Mouse (Mus musculus): ENCODE results near the gene Psma1. TPM values are rescaled to one million over a fixed set of nuclear protein-coding genes. Genes with fewer than 3 reads are reported as not detected.

The Psma1 gene
- 2.1 and 8.2 TPM in 2 replicates for polyA plus RNA-seq (2012; ENCODE audit: low replicate concordance)

DNA sequence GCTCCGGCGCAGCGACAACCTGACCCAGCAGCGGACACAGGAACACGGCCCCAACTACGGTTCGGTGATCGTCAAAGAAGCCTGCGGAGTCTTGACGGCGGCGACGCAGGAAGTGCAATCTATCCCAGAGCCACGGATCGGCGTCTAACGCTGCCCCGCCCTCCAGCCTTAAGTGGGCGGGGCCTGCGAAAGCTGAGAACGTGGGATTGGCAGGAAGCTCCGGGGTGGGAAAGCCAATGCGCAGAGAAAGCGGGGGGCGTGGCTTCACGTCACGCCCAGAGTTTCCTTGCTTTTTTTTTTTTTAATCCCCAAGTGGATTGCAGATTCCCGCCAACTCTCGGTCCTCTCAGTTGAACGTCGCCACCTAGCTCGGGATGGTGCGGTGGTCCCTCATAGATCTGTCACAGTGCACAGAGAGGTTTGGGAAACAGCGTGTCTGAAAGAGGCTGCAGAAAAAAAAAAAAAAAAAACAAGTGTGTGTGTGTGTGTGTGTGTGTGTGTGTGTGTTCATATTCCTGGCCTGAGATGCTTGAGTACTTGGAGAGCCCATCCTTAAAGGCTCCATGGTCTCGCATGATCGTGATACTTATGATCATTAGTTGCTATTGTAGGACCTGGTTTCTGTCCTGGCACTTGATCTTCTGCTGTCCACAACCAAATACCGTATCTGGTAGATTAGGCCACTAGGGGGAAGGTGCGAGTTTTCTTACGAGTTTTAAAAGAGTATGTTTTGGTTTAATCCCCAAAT lies at the start of gene Psma1:
Psma1 (minus strand) TSS at position 114 of the 748 bp plus-strand sequence.

GRCm38 (mm10) chr7:114253885-114254833 lies 21.8 kb downstream of the Psma1 start, which contains the start of gene Copb1:
Gene Copb1 (minus strand): TSS chr7:114254711.

Other genes starting within 250 kb of the Psma1 start
- 36.3 and 69.8 TPM in 2 replicates for gene Rras2, start 158.3 kb downstream of the Psma1 start, polyA plus RNA-seq (2012; ENCODE audit: low replicate concordance)
- 6.8 and 20.6 TPM in 2 replicates for gene Copb1, start 21.4 kb downstream of the Psma1 start, polyA plus RNA-seq (2012; ENCODE audit: low replicate concordance)
- gene Pde3b, start 139.2 kb upstream of the Psma1 start, polyA plus RNA-seq (2012; ENCODE audit: low replicate concordance) = 4.0 and 8.2 TPM in 2 replicates